Mouse (Mus musculus) testis, adult 2 months (tissue): ENCODE measurements around the gene Bdh2.

Experiments used
- CTCF ChIP-seq: fragments of 200-500 bp; IDR thresholded peaks from 2 replicates; pipeline ENCODE4 v1.5.1; 2012; ENCODE audit warnings: low read depth, mild to moderate bottlenecking, inconsistent platforms, low read length, moderate library complexity; ENCODE audit not compliant: control insufficient read depth, insufficient read depth, insufficient replicate concordance
- POLR2A ChIP-seq: fragments of 200-500 bp; IDR thresholded peaks from 2 replicates; pipeline ENCODE4 v1.6.1; 2012; ENCODE audit warnings: low read depth, mild to moderate bottlenecking, inconsistent platforms, low read length, moderate library complexity; ENCODE audit not compliant: control insufficient read depth

GRCm38 (mm10) chr3:135273047-135273446, 8.0 kb upstream of the Bdh2 start:
- TF ChIP-seq CTCF (no peak), POLR2A (no peak)
